Mouse (Mus musculus): ENCODE results near the gene Meaf6. TPM values are rescaled to one million over a fixed set of nuclear protein-coding genes. Genes with fewer than 3 reads are reported as not detected.

Gene Meaf6
- polyA plus RNA-seq, 2 experiments, result 13.5 to 23.0 TPM

GRCm38 (mm10) chr4:125058033-125058432 is 26.9 kb upstream of the Meaf6 start:
- TF ChIP-seq CTCF (IDR thresholded peaks at IDR 0.05; ENCODE audit: low read depth) (no peak), EP300 (IDR thresholded peaks at IDR 0.05; ENCODE audit: low read depth) (no peak)
- peaks cover 19% of the 10 kb centered on the region for H3K36me3 ChIP-seq (replicated peaks; ENCODE audit: control insufficient read depth, insufficient read depth, low read depth)
- no peak overlapping the region for H3K4me2 ChIP-seq (ENCODE audit: low read depth)
- peaks cover 0 to 2% of the 10 kb centered on the region in 2 experiments; a peak in 1 of 4 replicates for H3K4me1 ChIP-seq (replicated peaks; ENCODE audit: control insufficient read depth in 2 of 2, insufficient read depth in 2 of 2, low read length in 1 of 2)
- no peak overlapping the region for H3K4me3 ChIP-seq (ENCODE audit: insufficient read depth in 1 of 2, low read depth in 2 of 2, low read length in 2 of 2)
- H3K27ac ChIP-seq, result no peak overlapping the region
- no peak for DNase-seq (ENCODE audit: low read depth in 3 of 3, low spot score in 3 of 3)
- WGBS (ENCODE audit: insufficient replicate concordance), result 54% methylated on average over 5 of the region's 5 CpGs
- ATAC-seq (ENCODE audit: insufficient read depth), result no peak
- no peaks in the 10 kb centered on the region for H3K27me3 ChIP-seq (ENCODE audit: control insufficient read depth, insufficient read depth, low read length)
- H3K9ac ChIP-seq (replicated peaks), result no peak overlapping the region
- H3K9me3 ChIP-seq (ENCODE audit: control insufficient read depth, low read length), result no peaks in the 10 kb centered on the region

GRCm38 (mm10) chr4:125059025-125059424 is 25.9 kb upstream of the Meaf6 start:
- ATAC-seq (ENCODE audit: insufficient read depth), result no peak

GRCm38 (mm10) chr4:125063829-125064228 is 21.1 kb upstream of the Meaf6 start:
- Histone ChIP-seq H3K4me3 (ENCODE audit: insufficient read depth in 1 of 2, low read depth in 2 of 2, low read length in 2 of 2) (no peak overlapping the region), H3K9ac (replicated peaks) (no peak overlapping the region), H3K27me3 (ENCODE audit: control insufficient read depth, insufficient read depth, low read length) (no peaks in the 10 kb centered on the region), H3K4me1 (replicated peaks; ENCODE audit: control insufficient read depth in 2 of 2, insufficient read depth in 2 of 2, low read length in 1 of 2) (peaks cover 10 to 11% of the 10 kb centered on the region in 2 experiments), H3K36me3 (replicated peaks; ENCODE audit: control insufficient read depth, insufficient read depth, low read depth) (peaks cover 8% of the 10 kb centered on the region), H3K9me3 (ENCODE audit: control insufficient read depth, low read length) (no peaks in the 10 kb centered on the region), H3K4me2 (ENCODE audit: low read depth) (no peak overlapping the region), H3K27ac (no peak overlapping the region)
- ATAC-seq (ENCODE audit: insufficient read depth), result no peak
- TF ChIP-seq CTCF (IDR thresholded peaks at IDR 0.05; ENCODE audit: low read depth), result no peak
- TF ChIP-seq EP300 (IDR thresholded peaks at IDR 0.05; ENCODE audit: low read depth), result no peak
- 45% methylated on average over 8 of the region's 8 CpGs for WGBS (ENCODE audit: insufficient replicate concordance)
- DNase-seq (ENCODE audit: low read depth in 3 of 3, low spot score in 3 of 3), result no peak

More at GRCm38 (mm10) chr4:125059025-125059424, 25.9 kb upstream of the Meaf6 start:
- H3K4me2 ChIP-seq (ENCODE audit: low read depth), result no peak overlapping the region; the same call in 1 of the 2 replicates
- DNase-seq (ENCODE audit: low read depth in 3 of 3, low spot score in 3 of 3), result no peak
- peaks cover 9% of the 10 kb centered on the region for H3K36me3 ChIP-seq (replicated peaks; ENCODE audit: control insufficient read depth, insufficient read depth, low read depth)
- H3K4me1 ChIP-seq (replicated peaks; ENCODE audit: control insufficient read depth in 2 of 2, insufficient read depth in 2 of 2, low read length in 1 of 2), result peaks cover 0 to 2% of the 10 kb centered on the region in 2 experiments; a peak in 1 of 4 replicates
- TF ChIP-seq CTCF (IDR thresholded peaks at IDR 0.05; ENCODE audit: low read depth) (peak; percentile 84), EP300 (IDR thresholded peaks at IDR 0.05; ENCODE audit: low read depth) (no peak)
- no peaks in the 10 kb centered on the region for H3K9me3 ChIP-seq (ENCODE audit: control insufficient read depth, low read length)
- 8% methylated on average over 8 of the region's 8 CpGs for WGBS (ENCODE audit: insufficient replicate concordance)
- H3K27ac ChIP-seq, result no peak overlapping the region
- H3K27me3 ChIP-seq (ENCODE audit: control insufficient read depth, insufficient read depth, low read length), result no peaks in the 10 kb centered on the region
- no peak overlapping the region for H3K9ac ChIP-seq (replicated peaks)
- H3K4me3 ChIP-seq (ENCODE audit: insufficient read depth in 1 of 2, low read depth in 2 of 2, low read length in 2 of 2), result no peak overlapping the region

- peak within 1 kb of the TSS; percentile 98 for H3K4me2 ChIP-seq (ENCODE audit: low read depth)
- H3K27ac ChIP-seq, result no peak within 1 kb of the TSS
- H3K4me3 ChIP-seq (ENCODE audit: insufficient read depth in 1 of 2, low read depth in 2 of 2, low read length in 2 of 2), result peak within 1 kb of the TSS; percentile 82 to 95
- no peaks in the 10 kb centered on the region for H3K9me3 ChIP-seq (ENCODE audit: control insufficient read depth, low read length)
- DNase-seq (ENCODE audit: low read depth in 3 of 3, low spot score in 3 of 3), result peak; percentile 43 to 49 (median 48)
- H3K36me3 ChIP-seq (replicated peaks; ENCODE audit: control insufficient read depth, insufficient read depth, low read depth), result peaks cover 22% of the 10 kb centered on the region
- WGBS (ENCODE audit: insufficient replicate concordance), result 2% methylated on average over 26 of the region's 26 CpGs
- no peak for TF ChIP-seq CTCF (IDR thresholded peaks at IDR 0.05; ENCODE audit: low read depth)
- TF ChIP-seq EP300 (IDR thresholded peaks at IDR 0.05; ENCODE audit: low read depth), result no peak
- H3K4me1 ChIP-seq (replicated peaks; ENCODE audit: control insufficient read depth in 2 of 2, insufficient read depth in 2 of 2, low read length in 1 of 2), result peaks cover 10 to 11% of the 10 kb centered on the region in 2 experiments
- peak within 1 kb of the TSS; percentile 84 for H3K9ac ChIP-seq (replicated peaks)
- peak; percentile 1; the same call in 1 of the 2 replicates for ATAC-seq (ENCODE audit: insufficient read depth)
- H3K27me3 ChIP-seq (ENCODE audit: control insufficient read depth, insufficient read depth, low read length), result no peaks in the 10 kb centered on the region
These were observed 19.2 kb upstream of the Meaf6 start, which contains the start of gene Dnali1 for GRCm38 (mm10) chr4:125065517-125066307. TSS of gene Dnali1 (minus strand) at chr4:125065703.

Data from liver, embryonic 14.5 days (tissue).